Mouse (Mus musculus) testis, adult 2 months (tissue): ENCODE measurements around the gene Nrarp. TPM values are rescaled to one million over a fixed set of nuclear protein-coding genes. Genes with fewer than 3 reads are reported as not detected.

ENCODE experiments used
- H3K27ac ChIP-seq: fragments of 200-500 bp; 2 replicates; pipeline ENCODE4 v1.5.1; 2012; ENCODE audit warnings: low read depth, low read length; ENCODE audit not compliant: control insufficient read depth, insufficient read depth
- H3K27me3 ChIP-seq: fragments of 200-500 bp; 2 replicates; pipeline ENCODE4 v1.6.1; 2012; ENCODE audit warnings: mild to moderate bottlenecking, low read length, moderate library complexity; ENCODE audit not compliant: control insufficient read depth, insufficient read depth
- H3K36me3 ChIP-seq: fragments of 200-500 bp; 2 replicates; pipeline ENCODE4 v1.6.1; 2012; ENCODE audit warnings: mild to moderate bottlenecking, low read length; ENCODE audit not compliant: control insufficient read depth, insufficient read depth
- H3K4me1 ChIP-seq: fragments of 200-500 bp; 2 replicates; pipeline ENCODE4 v1.6.1; 2012; ENCODE audit warnings: low read length; ENCODE audit not compliant: control insufficient read depth, insufficient read depth
- H3K4me3 ChIP-seq: fragments of 200-500 bp; 2 replicates; pipeline ENCODE4 v1.5.1; 2012; ENCODE audit warnings: low read depth, mild to moderate bottlenecking, low read length, moderate library complexity, mixed read lengths; ENCODE audit not compliant: control insufficient read depth
- CTCF ChIP-seq: fragments of 200-500 bp; IDR thresholded peaks from 2 replicates; pipeline ENCODE4 v1.5.1; 2012; ENCODE audit warnings: low read depth, mild to moderate bottlenecking, inconsistent platforms, low read length, moderate library complexity; ENCODE audit not compliant: control insufficient read depth, insufficient read depth, insufficient replicate concordance
- POLR2A ChIP-seq: fragments of 200-500 bp; IDR thresholded peaks from 2 replicates; pipeline ENCODE4 v1.6.1; 2012; ENCODE audit warnings: low read depth, mild to moderate bottlenecking, inconsistent platforms, low read length, moderate library complexity; ENCODE audit not compliant: control insufficient read depth
- polyA plus RNA-seq: library from polyadenylated mRNA; depleted of rRNA; stranded (reverse); fragments of >200 nt; gene quantifications from 2 replicates; pipeline ENCODE4 v1.2.3, GENCODE M21; 2012; rRNA removed

Nrarp gene
- polyA plus RNA-seq, 1 experiment: 3.8 TPM

DNA sequence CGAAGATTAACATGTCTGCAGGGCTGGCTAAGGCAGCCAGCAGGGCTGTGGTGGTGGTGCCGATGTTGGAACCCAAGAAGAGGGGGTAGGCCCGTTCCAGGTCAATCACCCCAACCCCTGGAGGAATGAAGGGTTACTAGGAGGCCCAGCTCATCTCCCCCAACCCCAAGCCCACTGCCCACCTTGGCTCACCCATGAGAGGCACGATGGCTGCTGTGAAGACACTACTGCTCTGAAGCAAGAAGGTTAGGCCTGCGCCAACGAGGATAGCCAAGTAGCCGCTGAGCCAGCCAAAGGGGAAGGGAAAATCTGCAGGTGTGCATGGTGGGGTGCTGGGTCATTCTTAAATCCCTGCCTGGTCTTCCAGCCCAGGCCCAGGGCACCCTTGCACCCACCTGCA, 50.0 kb downstream of the Nrarp start:
- H3K4me3 ChIP-seq: no peak overlapping the region
- H3K27me3 ChIP-seq: no peaks in the 10 kb centered on the region
- no peaks in the 10 kb centered on the region for H3K36me3 ChIP-seq
- TF ChIP-seq CTCF (no peak), POLR2A (no peak)
- peaks cover 2% of the 10 kb centered on the region; the same call in 1 of the 2 replicates for H3K4me1 ChIP-seq
- no peak overlapping the region for H3K27ac ChIP-seq

DNA sequence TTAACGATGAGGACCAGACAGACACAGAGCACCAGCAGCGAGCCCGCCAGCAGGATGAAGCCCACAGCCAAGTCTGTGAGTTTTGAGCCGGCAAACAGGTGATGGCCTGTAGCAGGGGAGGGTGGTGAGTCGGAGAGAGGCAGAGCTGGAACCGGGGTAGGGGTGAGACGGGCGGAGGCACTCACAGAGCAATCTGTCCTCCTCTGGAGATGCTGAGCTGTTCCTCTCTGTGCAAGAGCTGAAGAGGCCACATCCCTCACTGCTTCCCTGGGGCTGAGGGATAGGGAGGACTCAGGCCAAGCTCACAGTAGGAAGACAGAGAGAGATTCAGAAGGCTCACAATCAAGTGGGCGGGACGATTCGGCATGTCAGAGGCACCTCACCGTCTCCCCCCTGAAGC, 50.5 kb downstream of the Nrarp start:
- peaks cover 2% of the 10 kb centered on the region; the same call in 1 of the 2 replicates for H3K4me1 ChIP-seq
- no peaks in the 10 kb centered on the region for H3K36me3 ChIP-seq
- no peak overlapping the region for H3K4me3 ChIP-seq
- no peaks in the 10 kb centered on the region for H3K27me3 ChIP-seq
- no peak overlapping the region for H3K27ac ChIP-seq
- TF ChIP-seq CTCF: no peak
- no peak for TF ChIP-seq POLR2A

Other genes with a start within 250 kb of the Nrarp start
- gene Arrdc1, start 245.5 kb upstream of the Nrarp start, polyA plus RNA-seq: 13.8 TPM in 2 replicates
- gene Zmynd19, start 231.0 kb upstream of the Nrarp start, polyA plus RNA-seq: 35.8 and 37.9 TPM in 2 replicates
- 10.6 and 11.7 TPM in 2 replicates for gene Dph7, start 218.4 kb upstream of the Nrarp start, polyA plus RNA-seq
- 41.0 and 45.1 TPM in 2 replicates for gene Mrpl41, start 205.7 kb upstream of the Nrarp start, polyA plus RNA-seq
- gene Pnpla7, start 204.7 kb upstream of the Nrarp start, polyA plus RNA-seq: 50.8 and 58.7 TPM in 2 replicates
- 69.1 and 78.2 TPM in 2 replicates for gene Nsmf, start 126.4 kb upstream of the Nrarp start, polyA plus RNA-seq
- 0.48 TPM in 2 replicates for gene Entpd8, start 100.5 kb upstream of the Nrarp start, polyA plus RNA-seq
- gene Noxa1, start 85.6 kb upstream of the Nrarp start, polyA plus RNA-seq: 0.14 and 0.25 TPM in 2 replicates
- gene Tor4a, start 16.1 kb downstream of the Nrarp start, polyA plus RNA-seq: 0.98 and 1.3 TPM in 2 replicates
- 20.7 and 24.9 TPM in 2 replicates for gene Nelfb, start 30.7 kb downstream of the Nrarp start, polyA plus RNA-seq
- gene Stpg3, start 33.9 kb downstream of the Nrarp start, polyA plus RNA-seq: 244 and 247 TPM in 2 replicates
- gene Fam166a, start 38.0 kb downstream of the Nrarp start, polyA plus RNA-seq: 552 and 576 TPM in 2 replicates
- gene Tubb4b, start 43.9 kb downstream of the Nrarp start, polyA plus RNA-seq: 2,564 and 2,638 TPM in 2 replicates
- gene Slc34a3, start 53.6 kb downstream of the Nrarp start, polyA plus RNA-seq: 0.48 and 0.55 TPM in 2 replicates
- 0.05 TPM in 1 of 2 replicates, not detected in the other for gene Rnf224, start 56.0 kb downstream of the Nrarp start, polyA plus RNA-seq
- gene Rnf208, start 61.5 kb downstream of the Nrarp start, polyA plus RNA-seq: 7.4 and 8.1 TPM in 2 replicates
- gene Cysrt1, start 61.7 kb downstream of the Nrarp start, polyA plus RNA-seq: 0.12 and 0.31 TPM in 2 replicates
- gene AL732309.1, start 66.1 kb downstream of the Nrarp start, polyA plus RNA-seq: 7.0 and 7.9 TPM in 2 replicates
- gene Tmem203, start 74.7 kb downstream of the Nrarp start, polyA plus RNA-seq: 63.3 and 69.3 TPM in 2 replicates
- gene Tprn, start 81.9 kb downstream of the Nrarp start, polyA plus RNA-seq: 357 and 363 TPM in 2 replicates
- gene Ssna1, start 91.7 kb downstream of the Nrarp start, polyA plus RNA-seq: 54.9 and 64.2 TPM in 2 replicates
- 29.3 and 32.3 TPM in 2 replicates for gene Anapc2, start 91.7 kb downstream of the Nrarp start, polyA plus RNA-seq
- 830 and 870 TPM in 2 replicates for gene Tmem210, start 107.4 kb downstream of the Nrarp start, polyA plus RNA-seq
- gene Lrrc26, start 109.2 kb downstream of the Nrarp start, polyA plus RNA-seq: 3.5 and 4.3 TPM in 2 replicates
- 0.38 and 0.75 TPM in 2 replicates for gene Grin1, start 138.4 kb downstream of the Nrarp start, polyA plus RNA-seq
- gene Man1b1, start 151.6 kb downstream of the Nrarp start, polyA plus RNA-seq: 25.4 and 29.3 TPM in 2 replicates
- 4.0 and 5.0 TPM in 2 replicates for gene Dpp7, start 175.6 kb downstream of the Nrarp start, polyA plus RNA-seq
- gene Uap1l1, start 184.9 kb downstream of the Nrarp start, polyA plus RNA-seq: 1.7 and 2.2 TPM in 2 replicates
- gene Sapcd2, start 191.6 kb downstream of the Nrarp start, polyA plus RNA-seq: 1.1 and 1.3 TPM in 2 replicates
- gene Entpd2, start 215.1 kb downstream of the Nrarp start, polyA plus RNA-seq: 6.2 and 6.5 TPM in 2 replicates
- 13.6 and 15.9 TPM in 2 replicates for gene Npdc1, start 218.6 kb downstream of the Nrarp start, polyA plus RNA-seq
- gene Fut7, start 242.5 kb downstream of the Nrarp start, polyA plus RNA-seq: 0.10 TPM in 1 of 2 replicates, not detected in the other
- gene Abca2, start 247.9 kb downstream of the Nrarp start, polyA plus RNA-seq: 17.3 and 18.3 TPM in 2 replicates